Mouse (Mus musculus) G1E-ER4 (cell line): Measurements from ENCODE around the gene Stim2. TPM values are rescaled to one million over a fixed set of nuclear protein-coding genes. Genes with fewer than 3 reads are reported as not detected.

ENCODE experiments used
- GATA1 ChIP-seq: IDR thresholded peaks from one replicate; pipeline ENCODE4 v1.8.0; 2012; ENCODE audit warnings: low read length, inconsistent platforms
- polyA plus RNA-seq: library from polyadenylated mRNA; stranded (reverse); fragments of >175 nt; gene quantifications from 2 replicates; pipeline ENCODE4 v1.2.3, GENCODE M21; 2012

The Stim2 gene
- 6.5 and 13.1 TPM in 2 replicates for polyA plus RNA-seq

- TF ChIP-seq GATA1 = no peak
Measured at GRCm38 (mm10) chr5:53998146-53998742, at the start of gene Stim2. Stim2 (plus strand) TSS chr5:53998499.

- TF ChIP-seq GATA1 = no peak
Measured at GRCm38 (mm10) chr5:53948606-53949266, 49.6 kb upstream of the Stim2 start.

GRCm38 (mm10) chr5:53950189-53950588, 48.1 kb upstream of the Stim2 start:
- TF ChIP-seq GATA1 = no peak

- TF ChIP-seq GATA1 = no peak
Measured at GRCm38 (mm10) chr5:53953216-53953615, 45.1 kb upstream of the Stim2 start.

- no peak for TF ChIP-seq GATA1
Measured at GRCm38 (mm10) chr5:53953797-53954196, 44.5 kb upstream of the Stim2 start.

GRCm38 (mm10) chr5:53955966-53956365, 42.3 kb upstream of the Stim2 start:
- TF ChIP-seq GATA1 = no peak

GRCm38 (mm10) chr5:53956396-53957314, 41.6 kb upstream of the Stim2 start:
- TF ChIP-seq GATA1 = no peak

GRCm38 (mm10) chr5:53957348-53957747, 41.0 kb upstream of the Stim2 start:
- no peak for TF ChIP-seq GATA1

GRCm38 (mm10) chr5:53961229-53961628, 37.1 kb upstream of the Stim2 start:
- no peak for TF ChIP-seq GATA1

- TF ChIP-seq GATA1 = no peak
Measured at GRCm38 (mm10) chr5:53961830-53962515, 36.3 kb upstream of the Stim2 start.

GRCm38 (mm10) chr5:53965656-53966055, 32.6 kb upstream of the Stim2 start:
- no peak for TF ChIP-seq GATA1

GRCm38 (mm10) chr5:53967560-53967959, 30.7 kb upstream of the Stim2 start:
- no peak for TF ChIP-seq GATA1

GRCm38 (mm10) chr5:53970178-53970577, 28.1 kb upstream of the Stim2 start:
- TF ChIP-seq GATA1 = no peak

GRCm38 (mm10) chr5:53971201-53971600, 27.1 kb upstream of the Stim2 start:
- no peak for TF ChIP-seq GATA1

GRCm38 (mm10) chr5:53972905-53973304, 25.4 kb upstream of the Stim2 start:
- TF ChIP-seq GATA1 = no peak

- TF ChIP-seq GATA1 = no peak
Measured at GRCm38 (mm10) chr5:53976497-53976896, 21.8 kb upstream of the Stim2 start.
